Mouse (Mus musculus) frontal cortex, adult 2 months (tissue): ENCODE measurements around the gene Rab7b. TPM values are rescaled to one million over a fixed set of nuclear protein-coding genes. Genes with fewer than 3 reads are reported as not detected.

Experiments
- DNase-seq, 2 experiments: peaks; one replicate each; pipeline ENCODE4 v3.0.0; 2022; ENCODE audit warnings: low spot score in 1 of 2; ENCODE audit errors: extremely low spot score in 1 of 2
- polyA plus RNA-seq: library from polyadenylated mRNA; depleted of rRNA; stranded (reverse); fragments of >200 nt; gene quantifications from 2 replicates; pipeline ENCODE4 v1.2.3, GENCODE M21; 2012; rRNA removed

Rab7b gene
- polyA plus RNA-seq, 1 experiment: 2.7 TPM

GRCm38 (mm10) chr1:131763683-131764082 lies 75.2 kb downstream of the Rab7b start:
- no peak for DNase-seq

DNA sequence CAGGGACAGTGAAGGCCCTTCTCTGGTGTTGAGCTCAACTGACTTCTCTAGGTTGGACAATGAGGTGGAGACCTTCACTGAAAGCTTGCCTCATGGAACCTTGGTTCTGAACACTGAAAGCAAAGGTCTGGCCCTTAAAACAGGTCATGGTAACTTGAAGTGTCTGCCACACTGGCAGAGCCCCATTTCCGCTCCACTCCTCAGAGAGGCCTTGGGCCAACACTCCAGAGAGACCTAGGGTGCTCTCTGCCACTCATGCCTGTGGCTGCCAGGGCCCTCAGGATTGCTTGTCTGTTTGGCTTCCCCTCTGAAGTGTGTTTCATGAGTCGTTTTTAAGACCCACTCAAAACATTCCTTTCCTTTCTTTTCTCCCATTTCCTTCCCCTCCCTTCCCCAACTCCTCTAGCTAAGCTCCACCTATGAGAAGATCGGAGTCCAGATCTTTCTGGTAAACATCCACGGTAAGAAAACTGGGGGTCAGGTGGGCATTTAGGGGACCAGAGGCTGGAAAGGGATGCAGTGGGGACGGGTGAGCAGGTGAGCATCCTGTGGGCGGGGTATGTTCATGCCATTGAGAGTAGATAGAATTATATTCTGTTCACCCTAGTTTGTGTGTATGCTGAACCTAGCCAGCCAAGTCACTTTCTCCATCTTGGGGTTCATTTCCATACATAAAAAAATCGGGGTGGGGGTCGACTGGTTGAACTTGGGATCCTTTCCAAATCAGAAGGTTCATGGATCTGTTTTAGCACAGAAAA lies 76.3 kb downstream of the Rab7b start:
- DNase-seq: no peak

Other genes with a start within 250 kb of the Rab7b start
- 42.7 and 48.4 TPM in 2 replicates for gene Srgap2, start 161.3 kb upstream of the Rab7b start, polyA plus RNA-seq
- gene Fam72a, start 160.8 kb upstream of the Rab7b start, polyA plus RNA-seq: 0.90 TPM in 2 replicates
- not detected in 2 replicates for gene Avpr1b, start 89.5 kb upstream of the Rab7b start, polyA plus RNA-seq
- gene Ctse, start 50.4 kb upstream of the Rab7b start, polyA plus RNA-seq: not detected in 2 replicates
- gene Slc26a9, start 55.3 kb downstream of the Rab7b start, polyA plus RNA-seq: 0.06 TPM in 1 of 2 replicates, not detected in the other
- 2.3 and 2.5 TPM in 2 replicates for gene Pm20d1, start 108.7 kb downstream of the Rab7b start, polyA plus RNA-seq
- 37.3 and 39.2 TPM in 2 replicates for gene Slc41a1, start 138.8 kb downstream of the Rab7b start, polyA plus RNA-seq
- gene Rab29, start 178.5 kb downstream of the Rab7b start, polyA plus RNA-seq: 10.2 and 10.6 TPM in 2 replicates
- 63.2 and 63.8 TPM in 2 replicates for gene Nucks1, start 221.8 kb downstream of the Rab7b start, polyA plus RNA-seq